Mouse (Mus musculus) frontal cortex, adult 2 months (tissue): Measurements from ENCODE around the gene Prkca. TPM values are rescaled to one million over a fixed set of nuclear protein-coding genes. Genes with fewer than 3 reads are reported as not detected.

Experiments used
- DNase-seq, 2 experiments: peaks; one replicate each; pipeline ENCODE4 v3.0.0; 2022; ENCODE audit warnings: low spot score in 1 of 2; ENCODE audit errors: extremely low spot score in 1 of 2
- polyA plus RNA-seq: library from polyadenylated mRNA; depleted of rRNA; stranded (reverse); fragments of >200 nt; gene quantifications from 2 replicates; pipeline ENCODE4 v1.2.3, GENCODE M21; 2012; rRNA removed

Gene Prkca
- polyA plus RNA-seq, result 72.6 and 80.3 TPM in 2 replicates

DNA sequence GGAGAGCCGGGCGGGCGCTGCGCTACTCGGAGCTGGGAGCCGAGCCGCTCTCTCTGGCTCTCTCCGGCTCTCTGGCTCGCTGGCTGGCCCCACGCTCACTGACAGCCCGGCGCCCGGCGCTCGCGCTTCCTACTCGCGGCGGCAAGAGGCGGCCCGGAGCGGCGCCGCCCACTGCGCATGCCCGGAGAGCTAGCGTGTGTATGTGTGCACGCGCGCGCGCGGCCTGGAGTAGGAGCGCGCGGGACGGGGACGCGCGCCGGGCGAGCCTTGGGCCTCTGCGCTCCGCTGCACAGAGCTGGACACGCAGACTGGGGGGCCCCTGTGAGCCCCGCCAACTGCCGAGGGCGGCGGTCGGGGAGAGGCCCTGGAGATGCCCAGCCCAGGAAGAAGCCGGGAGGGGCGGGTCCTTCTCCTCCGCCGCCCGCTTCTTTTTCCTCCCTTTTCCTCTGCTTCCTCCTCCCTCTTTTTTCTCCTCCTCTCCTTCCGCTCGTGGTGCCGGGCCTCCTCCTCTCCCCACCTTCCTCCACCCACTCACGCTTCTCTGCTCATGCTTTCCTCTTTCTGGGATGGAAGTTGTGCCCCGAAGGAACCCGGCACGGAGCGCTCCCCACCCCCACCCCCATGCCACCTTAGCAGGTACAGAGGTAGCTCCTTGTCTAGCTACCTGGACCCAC, at the start of gene Prkca:
TSS of gene Prkca (minus strand) at position 140 of the 674 bp plus-strand sequence.
- DNase-seq, result peak; percentile 78 to 96

DNA sequence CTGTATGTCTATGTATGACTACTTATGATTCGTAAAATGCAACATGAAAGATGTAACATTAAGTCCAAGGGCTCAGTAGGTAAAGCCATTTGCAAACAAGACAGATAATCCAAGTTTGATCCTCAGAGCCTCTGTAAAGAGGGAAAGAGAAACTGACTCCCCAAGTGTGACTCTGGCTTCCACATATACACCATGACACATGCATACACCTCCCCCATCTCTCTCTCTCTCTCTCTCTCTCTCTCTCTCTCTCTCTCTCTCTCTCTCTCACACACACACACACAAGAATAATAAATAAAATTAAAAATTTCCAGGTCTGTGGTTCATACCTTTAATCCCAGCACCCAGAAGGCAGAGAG, 41.9 kb upstream of the Prkca start:
- DNase-seq, result no peak

DNA sequence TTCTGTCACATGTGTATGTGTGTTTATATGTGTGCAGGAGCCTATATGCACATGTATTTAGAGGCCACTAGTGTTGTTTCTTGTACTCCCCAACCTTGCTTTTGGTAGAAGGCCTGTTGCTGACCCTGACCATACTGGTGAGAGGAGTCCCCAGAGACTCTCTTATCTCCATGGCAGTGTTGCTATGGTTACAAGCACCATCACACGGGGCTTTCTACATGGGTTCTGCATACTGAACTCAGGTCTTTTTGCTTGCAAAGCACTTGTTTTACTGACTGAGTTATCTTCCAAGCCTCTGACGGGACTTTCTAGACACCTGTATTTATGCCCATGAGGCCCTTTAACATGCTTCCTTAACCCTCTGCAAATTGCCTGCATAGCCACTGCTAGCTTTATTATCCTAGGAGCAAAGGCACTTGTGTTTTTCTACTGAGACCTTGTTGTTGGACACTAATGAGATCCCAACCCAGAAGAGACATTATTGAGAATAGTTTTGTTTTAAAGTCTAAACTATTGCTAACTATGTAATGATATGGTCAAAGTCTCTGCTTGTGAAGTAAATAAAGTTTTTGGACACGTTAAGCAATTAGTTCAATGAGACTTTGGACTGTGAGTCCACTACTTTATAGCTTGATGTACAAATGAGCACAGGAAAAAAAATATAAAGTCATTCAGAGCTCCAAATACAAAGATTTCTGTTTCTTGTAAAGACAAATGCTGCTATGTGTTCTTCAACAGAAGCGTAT, 41.4 kb upstream of the Prkca start:
- no peak for DNase-seq

DNA sequence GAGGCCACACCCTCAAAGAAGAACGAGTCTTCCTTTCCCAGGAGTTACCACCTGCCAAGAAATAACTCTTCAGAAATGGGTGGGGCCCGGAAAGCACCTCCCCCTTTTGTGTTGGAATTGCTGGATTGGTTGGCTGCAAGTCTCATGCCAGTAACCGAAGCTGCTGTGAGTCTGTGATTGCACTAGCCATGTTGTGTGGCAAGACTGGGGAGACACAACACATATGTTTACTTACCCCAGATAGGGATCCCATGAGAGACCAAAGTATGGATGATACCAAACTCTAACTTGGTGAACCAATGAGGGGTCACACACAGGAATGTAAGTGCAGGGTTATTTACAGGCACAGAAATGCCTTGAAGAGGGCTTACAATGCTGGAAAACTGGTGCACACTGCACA, 38.9 kb upstream of the Prkca start:
- DNase-seq, result no peak

DNA sequence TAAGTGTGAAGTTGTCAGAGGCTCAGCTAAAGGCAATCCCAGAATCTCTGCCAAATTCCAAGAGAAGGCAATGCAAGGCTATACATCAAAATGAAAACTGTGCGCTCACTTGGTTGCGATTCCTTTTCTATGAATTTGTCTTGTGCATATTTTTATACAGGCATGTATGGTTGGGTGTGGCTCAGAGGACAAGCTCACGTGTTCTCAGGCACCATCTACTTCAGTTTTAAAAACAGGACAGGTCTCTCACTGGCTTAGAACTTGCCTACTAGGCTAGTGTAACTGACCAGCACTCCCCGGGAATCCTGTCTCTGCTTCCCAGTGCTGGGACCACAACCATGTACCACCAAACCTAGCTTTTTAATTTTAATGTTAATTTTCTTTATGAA, 34.6 kb upstream of the Prkca start:
- no peak for DNase-seq

DNA sequence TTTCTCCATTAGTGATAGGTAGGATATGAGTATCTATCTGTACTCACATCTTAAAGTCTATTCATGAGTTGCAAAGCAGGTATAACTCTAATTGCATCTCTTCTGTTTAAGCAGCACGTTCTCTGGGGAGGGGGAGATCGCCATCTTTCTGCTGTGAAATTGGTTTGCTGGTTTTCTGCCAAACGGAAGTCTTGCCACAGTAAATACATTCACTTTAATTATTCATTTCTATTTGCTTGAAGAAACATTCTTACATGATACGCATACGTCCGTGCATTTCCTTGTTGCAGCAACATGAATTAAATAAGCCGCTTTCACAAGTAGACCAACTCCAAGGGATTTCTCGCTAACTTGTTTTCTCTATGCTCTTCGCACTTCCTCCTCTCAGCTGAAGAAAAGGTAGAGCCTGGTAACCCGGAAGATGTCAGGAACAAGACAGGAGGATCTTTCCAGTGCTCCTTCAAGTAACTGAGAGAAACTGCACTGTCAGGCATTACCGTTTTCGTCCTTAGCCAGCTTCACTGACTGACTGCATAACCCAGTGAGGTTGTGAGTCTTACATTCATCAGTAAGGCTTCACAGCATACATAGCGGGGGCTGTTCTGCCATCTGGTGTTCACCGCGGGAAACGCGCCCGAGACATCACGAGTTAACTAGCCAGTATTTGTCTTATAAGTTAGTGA, 34.1 kb upstream of the Prkca start:
- DNase-seq, result peak; percentile 56 to 93

DNA sequence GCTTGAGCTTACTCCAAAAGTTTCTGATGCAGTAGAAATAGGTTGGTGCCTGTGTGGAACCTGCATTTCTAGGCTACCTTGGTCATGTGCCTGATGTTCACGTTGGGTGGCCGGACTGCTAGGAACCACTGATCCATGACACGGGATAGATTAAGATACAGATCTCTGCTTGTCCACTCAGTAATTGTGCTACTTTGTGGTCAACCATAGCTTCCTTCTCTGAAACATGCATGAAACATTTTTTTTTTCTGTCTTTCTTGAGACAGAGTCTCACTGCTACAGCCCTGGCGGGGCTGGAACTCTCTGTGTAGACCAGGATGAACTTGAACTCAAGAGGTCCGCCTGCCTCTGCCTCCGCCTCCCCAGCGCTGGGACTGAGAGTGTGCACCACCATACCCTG, 33.1 kb upstream of the Prkca start:
- DNase-seq, result no peak

DNA sequence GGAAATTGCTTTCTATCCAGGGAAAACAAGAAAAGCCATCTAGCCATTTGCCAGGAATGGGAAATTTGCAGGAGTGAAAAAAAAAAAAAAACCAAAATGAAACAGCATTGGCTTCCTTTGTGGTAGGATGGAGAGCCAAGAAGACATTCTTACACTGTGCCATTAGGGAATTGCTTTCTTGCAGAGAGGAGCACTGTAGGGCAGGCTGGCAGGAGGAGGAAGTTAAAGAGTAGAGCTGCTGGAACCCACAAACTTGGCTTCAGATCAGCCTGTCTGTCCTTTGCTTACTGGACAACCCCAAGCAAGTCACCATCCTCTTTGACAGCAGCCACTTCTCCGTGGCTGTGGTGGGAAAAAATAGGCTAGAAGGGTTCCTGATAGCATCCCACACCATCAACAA, 23.3 kb upstream of the Prkca start:
- no peak for DNase-seq

DNA sequence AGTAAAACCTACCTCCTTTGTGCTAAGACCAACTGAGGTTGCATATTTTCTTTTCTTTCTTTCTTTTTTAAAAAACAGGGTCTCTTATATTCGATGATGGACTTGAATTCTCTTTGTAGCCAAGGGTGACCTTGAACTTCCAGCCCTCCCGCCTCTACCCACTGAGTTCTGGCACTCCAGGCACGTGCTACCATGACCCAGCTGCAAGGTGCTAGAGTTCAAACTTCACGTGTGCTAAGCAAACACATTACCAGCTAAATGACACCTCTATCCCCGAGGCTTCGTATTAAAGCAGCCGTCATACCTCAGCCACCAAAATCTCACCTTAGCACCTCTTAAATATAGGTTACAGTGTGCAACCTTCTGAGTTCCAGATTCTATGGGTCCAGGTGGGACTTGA, 21.9 kb upstream of the Prkca start:
- no peak for DNase-seq

DNA sequence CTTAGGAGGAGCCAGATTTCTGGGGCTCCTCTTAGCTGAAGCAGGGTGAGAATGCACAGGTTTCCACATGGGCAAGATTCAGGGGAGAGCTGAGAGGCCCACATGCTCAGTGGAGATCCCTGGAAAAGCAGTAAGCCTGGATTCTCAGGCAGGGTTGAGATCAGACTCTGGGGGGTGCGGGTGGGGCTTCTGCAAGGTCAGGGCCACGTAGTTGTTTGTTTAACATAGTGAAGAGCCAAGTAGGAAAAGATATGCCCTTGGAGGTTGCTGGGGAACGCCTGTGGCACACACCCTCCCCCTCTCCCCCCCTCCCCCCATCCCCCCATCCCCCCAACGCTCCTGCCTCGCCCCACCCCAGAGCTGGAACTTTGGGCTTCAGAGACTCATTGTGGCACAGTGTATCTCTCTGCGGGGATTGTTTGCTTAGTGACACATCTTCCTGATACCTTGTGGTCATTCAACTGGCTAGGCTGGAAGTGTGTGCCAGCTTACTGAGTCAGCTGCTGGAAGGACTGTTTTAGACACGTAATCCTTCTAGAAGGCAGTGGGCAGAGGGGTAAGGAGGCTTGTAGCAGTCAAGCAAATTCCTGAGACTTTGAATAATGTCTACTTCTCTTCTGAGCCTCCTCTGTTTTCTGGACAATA, 21.3 kb upstream of the Prkca start:
- no peak for DNase-seq

DNA sequence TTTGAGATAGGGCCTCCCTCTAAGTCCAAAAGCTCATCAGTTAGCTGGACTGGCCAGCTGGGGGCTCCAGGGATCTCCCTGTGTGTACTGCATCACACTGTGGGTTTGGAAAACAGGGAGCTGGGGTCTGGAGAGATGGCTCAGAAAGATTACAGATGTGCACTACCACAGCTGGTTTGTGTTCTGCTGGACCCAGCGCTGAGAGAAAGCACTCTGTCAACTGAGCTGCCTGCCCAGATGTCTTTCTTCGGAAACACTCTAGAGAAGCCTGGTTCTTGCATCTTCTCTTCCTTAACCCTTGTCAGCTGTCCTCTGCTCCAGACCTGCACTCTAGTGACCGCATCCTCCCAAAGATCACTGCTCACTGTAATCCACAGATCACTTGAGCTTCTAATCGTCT, 20.3 kb upstream of the Prkca start:
- no peak for DNase-seq

DNA sequence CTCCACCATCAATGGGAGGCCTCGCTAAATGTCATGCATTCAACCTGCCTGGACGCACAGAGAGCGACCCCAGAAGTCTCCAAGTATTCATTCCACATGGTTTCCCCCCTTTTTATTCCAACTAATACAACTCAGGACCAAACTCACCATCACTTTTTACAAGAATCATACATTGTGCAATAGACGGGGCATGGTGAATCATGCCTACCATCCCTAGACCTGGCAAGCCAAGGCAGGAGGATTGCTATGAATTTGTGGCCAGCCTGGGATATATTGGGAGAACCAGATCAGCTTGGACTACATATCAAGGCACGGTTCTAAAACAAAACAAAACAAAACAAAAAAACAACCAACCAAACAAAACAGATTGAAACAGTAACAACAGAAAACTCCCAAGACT, 19.2 kb upstream of the Prkca start:
- DNase-seq, result no peak

DNA sequence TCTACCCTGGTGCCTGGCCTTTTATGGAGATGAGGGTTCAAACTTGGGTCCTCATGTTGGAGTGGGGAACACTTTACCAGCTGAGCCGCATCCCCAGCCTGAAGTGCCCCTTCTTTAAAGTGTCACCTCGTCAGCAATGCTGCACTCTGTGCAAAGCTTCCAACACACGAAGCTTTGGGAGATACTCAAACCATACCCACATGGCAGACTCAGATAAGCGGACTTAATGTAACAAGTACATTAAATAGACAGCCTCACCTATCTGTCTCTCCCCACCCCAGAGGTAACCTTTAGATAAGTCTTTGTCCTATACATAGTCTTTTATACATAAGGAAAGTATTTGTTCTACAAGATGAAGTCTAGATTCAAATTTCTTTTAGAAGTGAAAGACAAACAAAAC, 17.3 kb upstream of the Prkca start:
- DNase-seq, result no peak

DNA sequence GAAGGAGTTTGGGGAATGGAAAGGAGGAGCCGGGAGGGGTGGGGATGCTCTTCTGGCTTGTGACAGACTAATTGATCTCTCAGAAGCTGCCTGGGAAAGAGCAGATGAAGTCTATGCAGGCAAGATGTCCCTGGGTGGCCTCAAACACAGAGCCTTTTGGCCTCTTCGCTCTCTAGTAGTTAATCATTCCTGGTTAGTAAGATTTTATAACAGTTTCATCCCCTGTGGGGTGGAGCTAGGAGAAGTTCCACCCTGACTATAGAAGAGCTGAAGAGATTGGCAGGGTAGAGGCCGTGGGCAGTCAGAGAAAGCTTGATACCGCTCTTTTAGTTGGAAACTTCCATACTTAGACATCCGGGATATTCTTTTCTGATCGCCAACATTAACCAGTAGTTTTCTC, 15.2 kb upstream of the Prkca start:
- DNase-seq, result no peak

DNA sequence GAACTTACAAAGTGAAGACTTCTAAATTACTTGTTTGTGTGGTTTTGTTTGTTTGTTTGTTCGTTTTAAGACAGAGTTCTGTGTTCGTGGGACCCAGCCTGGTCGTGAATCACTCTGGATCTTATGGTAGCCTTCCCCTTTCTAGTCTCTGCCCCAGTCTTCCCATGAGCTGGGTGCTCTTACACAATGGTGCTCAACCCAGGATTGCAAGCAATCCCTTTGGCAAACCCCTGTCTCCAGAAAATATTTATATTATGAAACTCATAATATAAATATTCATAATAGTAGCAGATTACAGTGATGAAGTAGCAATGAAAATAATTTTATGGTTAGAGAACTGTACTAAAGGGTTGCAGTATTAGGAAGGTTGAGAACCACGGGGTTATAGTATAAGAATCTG, 12.3 kb upstream of the Prkca start:
- DNase-seq, result no peak

DNA sequence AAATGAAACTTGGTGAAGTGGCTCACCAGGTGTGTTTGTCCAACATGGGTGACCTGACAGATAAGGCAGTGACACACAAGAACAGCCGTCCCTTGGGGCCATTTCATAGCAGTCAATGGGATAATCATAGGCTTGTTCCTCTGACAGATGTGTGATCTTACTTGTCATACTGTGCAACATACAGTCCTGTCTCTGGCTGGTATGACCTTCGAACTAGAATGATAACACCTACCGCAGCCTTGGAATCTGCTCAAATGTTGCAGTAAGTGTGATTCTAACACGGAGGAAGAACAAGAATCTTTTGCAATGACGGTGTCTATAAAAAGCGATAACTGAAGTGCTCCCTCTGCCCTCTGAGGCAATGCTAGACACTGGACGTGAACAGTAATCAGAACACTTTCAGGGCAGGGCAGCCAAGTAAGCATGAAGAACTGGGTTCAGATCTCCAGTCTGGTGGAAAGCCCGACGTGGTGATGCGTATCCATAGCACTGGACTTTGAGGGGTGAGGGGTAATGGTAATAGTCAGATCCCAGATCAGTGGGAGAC, 9.2 kb upstream of the Prkca start:
- DNase-seq, result no peak

DNA sequence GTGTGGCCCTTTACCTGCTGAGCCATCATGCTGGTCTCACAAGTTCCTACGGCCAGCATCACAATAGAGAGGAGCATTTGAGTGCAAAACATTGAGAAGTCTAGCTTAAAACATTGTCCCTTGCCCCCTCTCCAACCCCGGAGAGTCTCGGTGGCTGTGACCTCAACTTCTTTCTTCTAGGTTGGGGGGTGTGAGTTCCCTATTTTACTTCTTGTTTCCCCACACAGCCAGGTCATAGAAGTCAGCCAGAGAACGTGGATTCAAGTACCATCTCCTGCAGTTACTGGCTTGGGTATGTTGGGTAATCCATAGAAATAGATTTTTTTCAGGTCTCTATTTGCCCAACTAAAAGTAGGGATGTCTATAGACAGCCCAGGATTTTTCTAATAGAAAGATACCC, 7.1 kb upstream of the Prkca start:
- no peak for DNase-seq

DNA sequence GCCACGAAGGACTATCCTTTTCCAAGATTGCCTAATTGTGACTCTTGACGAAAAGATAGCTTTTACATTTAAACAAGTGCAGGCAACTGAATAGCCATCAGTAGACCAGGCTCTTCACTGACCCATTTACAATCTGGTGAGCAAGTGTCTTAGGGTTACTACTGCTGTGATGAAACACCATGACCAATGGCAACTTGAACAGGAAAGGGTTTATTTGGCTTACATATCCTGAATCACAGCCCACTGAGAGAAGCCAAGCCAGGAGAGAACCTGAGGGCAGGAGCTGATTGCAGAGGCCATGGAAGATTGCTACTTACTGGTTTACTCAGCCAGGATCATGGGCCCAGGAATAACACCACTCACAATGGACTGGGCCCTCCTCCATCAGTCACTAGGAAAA, 1.6 kb upstream of the Prkca start:
- DNase-seq, result no peak

DNA sequence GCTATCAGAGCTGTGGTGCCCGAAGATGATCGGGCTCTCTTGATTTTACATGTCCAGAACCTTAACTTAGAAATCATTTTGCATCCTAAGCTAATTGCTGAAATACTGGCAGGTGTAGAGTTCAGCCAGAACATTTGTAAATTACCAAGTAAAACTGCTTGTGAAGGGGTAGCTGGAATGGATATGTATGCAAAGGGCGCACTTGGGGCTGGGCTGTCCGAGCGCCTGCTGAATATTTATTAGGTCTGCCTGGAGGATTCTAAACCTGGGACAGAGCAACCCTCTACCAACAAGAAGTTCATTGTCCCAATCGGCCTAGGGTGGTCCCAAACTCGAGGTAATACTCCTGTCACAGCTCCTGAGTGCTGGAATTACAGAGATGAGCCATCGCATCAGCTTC, 1.0 kb upstream of the Prkca start:
- DNase-seq, result no peak

DNA sequence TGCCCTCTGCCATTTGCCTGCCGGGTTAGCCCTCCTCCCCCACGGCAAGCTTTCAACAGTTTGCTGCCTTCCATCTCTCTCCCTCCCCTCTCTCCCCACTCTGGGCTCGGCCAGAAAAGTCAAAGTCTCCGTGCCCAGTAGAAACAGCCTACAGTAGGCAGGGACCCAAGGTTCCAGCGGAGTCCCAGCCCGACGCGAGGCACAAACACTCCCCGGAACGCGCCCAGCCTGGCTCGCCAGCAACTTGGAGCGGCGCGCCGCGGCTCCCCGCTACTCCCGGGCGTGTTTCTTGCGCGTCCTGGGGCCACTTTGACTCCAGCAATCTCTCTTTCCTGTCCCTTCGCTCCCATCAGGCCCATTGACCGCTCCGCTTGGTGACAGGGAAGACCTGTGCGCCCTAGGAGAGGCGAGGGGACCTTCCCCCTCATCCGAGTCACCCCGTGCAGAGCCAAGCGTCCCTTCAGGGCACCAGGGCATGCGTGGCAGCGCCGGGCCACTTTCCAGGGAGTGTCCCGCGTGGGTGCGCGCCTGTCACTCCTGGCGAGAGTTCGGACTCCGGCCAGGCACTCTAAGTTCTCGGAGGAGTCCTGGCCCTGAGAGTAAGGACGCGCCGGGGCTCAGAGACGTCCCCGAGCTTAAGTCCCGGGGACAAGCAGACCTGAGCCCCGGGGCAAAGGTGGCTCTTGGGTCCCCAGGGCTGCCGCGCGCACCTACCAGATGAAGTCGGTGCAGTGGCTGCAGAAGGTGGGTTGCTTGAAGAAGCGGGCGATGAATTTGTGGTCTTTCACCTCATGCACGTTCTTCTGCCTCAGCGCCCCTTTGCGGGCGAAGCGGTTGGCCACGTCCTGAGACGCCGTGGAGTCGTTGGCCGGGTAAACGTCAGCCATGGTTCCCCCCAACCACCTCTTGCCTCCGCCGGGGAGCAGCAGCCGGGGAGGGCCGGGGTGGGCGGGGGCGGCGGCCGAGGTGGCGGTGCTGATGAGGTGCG, 653 bp downstream of the Prkca start, which contains the start of gene Apoh:
TSS of gene Apoh (plus strand) at position 574 of the 988 bp plus-strand sequence.
- no peak for DNase-seq
